Mouse (Mus musculus) small intestine, adult 2 months (tissue): Measurements from ENCODE around the gene Serpinc1.

Source experiments
- CTCF ChIP-seq: fragments of 200-500 bp; IDR thresholded peaks from 2 replicates; pipeline ENCODE4 v1.5.1; 2012; ENCODE audit warnings: low read depth, mild to moderate bottlenecking, control low read depth, inconsistent platforms, low read length, moderate library complexity, mixed read lengths; ENCODE audit not compliant: insufficient replicate concordance, insufficient read length; ENCODE audit errors: extremely low read depth
- POLR2A ChIP-seq: fragments of 200-500 bp; IDR thresholded peaks from 2 replicates; pipeline ENCODE4 v1.6.1; 2012; ENCODE audit warnings: low read depth, mild to moderate bottlenecking, control low read depth, inconsistent platforms, low read length, moderate library complexity

DNA sequence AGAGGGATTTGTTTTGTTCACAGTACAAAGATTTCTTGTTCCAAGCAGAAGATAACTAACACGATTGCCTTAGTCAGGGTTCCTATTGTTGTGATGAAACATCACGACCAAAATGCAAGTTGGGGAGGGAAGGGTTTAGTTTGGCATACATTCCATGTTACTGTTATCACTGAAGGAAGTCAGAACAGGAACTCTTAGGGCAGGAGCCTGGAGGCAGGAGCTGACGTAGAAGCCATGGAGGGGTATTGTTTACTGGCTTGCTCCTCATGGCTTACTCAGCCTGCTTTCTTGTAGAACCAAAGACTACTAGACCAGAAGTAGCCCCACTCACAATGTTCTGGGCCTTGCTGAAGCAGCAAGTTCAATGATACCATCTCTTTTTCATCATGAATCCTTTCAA is 68.6 kb downstream of the Serpinc1 start:
- TF ChIP-seq POLR2A (no peak), CTCF (no peak)
